Mouse (Mus musculus): ENCODE measurements at regions not wholly inside any gene's neighbourhood (a gene's known extent, or its start where the extent isn't known, plus 50 kb on each side); places are given as distances from the start of the nearest gene placed in this dataset.

DNA sequence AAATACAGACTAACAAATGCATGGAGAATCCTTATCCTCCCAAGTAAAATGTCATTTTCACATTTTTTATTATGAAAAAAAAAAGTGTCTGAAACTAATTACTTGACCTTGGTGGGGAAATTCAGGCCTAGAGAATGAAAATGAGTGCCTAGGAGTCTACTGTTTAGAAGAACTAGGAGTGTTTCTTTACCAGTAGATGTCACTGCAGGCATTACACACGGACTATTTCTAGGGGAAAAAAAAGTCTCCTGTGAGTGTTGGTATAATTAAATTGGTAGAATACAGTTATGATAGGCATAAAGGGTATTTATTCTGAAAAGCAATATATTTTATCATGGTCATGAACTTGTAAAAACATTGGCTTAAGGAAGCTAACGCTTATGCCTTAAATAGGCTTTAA lies 55.5 kb upstream of the Mpdz start:
- DNase-seq (ENCODE audit: low spot score in 2 of 2), result peak; percentile 25 to 30
- no peak overlapping the region for H3K4me3 ChIP-seq
- TF ChIP-seq CTCF (conservative IDR thresholded peaks at IDR 0.05), result peak; percentile 87
- H3K27ac ChIP-seq, result no peak overlapping the region

DNA sequence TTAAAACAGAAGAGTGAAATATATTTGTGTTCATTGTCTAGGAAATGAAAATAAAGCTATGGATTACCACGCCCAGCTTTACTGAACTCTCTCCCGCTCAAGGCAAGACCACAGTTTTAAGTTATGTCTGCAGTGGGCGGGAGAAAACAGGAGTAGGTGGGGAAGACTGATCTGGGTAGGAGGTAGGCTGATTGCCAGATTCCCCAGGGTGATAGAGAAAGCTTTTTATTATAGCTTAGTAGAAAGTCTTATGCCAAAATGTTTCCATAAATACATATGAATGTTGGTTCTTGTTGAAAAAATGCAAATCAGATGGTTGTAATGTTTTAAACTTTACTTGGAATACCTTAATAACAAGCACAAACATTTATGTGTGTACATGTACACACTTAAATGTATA lies 50.2 kb upstream of the Mpdz start:
- Histone ChIP-seq H3K27ac (no peak overlapping the region), H3K4me3 (no peak overlapping the region)
- DNase-seq (ENCODE audit: low spot score in 2 of 2), result no peak
- TF ChIP-seq CTCF (conservative IDR thresholded peaks at IDR 0.05), result no peak

Small RNA genes lying in the stretch of these regions (microRNA-seq; reads per million reads assigned to microRNA genes)
- 0 reads per million in 2 experiments for gene Gm22402
